Mouse (Mus musculus) kidney, embryonic 16.5 days (tissue): Measurements from ENCODE around the gene Pate4. TPM values are rescaled to one million over a fixed set of nuclear protein-coding genes. Genes with fewer than 3 reads are reported as not detected.

Experiments used
- ATAC-seq: fragments of 200-750 bp; cut with Nextera tagmentation; 2 replicates; pipeline ENCODE4 v1.8.0; 2017; ENCODE audit warnings: moderate TSS enrichment; ENCODE audit not compliant: low FRiP score, low TSS enrichment
- H3K27ac ChIP-seq: fragments of 300-500 bp; sonication (generic); 2 replicates; pipeline ENCODE4 v1.5.1; 2014; ENCODE audit warnings: low read length
- H3K27me3 ChIP-seq: fragments of 300-500 bp; sonication (generic); 2 replicates; pipeline ENCODE4 v1.6.1; 2014; ENCODE audit warnings: low read length, control low read depth, mixed read lengths; ENCODE audit not compliant: insufficient read depth
- H3K36me3 ChIP-seq: fragments of 300-500 bp; sonication (generic); 2 replicates; pipeline ENCODE4 v1.6.1; 2014; ENCODE audit warnings: low read length, control low read depth, mixed read lengths; ENCODE audit not compliant: insufficient read depth
- H3K4me1 ChIP-seq: fragments of 300-500 bp; sonication (generic); 2 replicates; pipeline ENCODE4 v1.6.1; 2014; ENCODE audit warnings: low read length, control low read depth, mixed read lengths; ENCODE audit not compliant: insufficient read depth
- H3K4me2 ChIP-seq: fragments of 300-500 bp; sonication (generic); replicated peaks from 2 replicates; pipeline ENCODE4 v1.6.1; 2014; ENCODE audit warnings: low read depth, low read length
- H3K4me3 ChIP-seq: fragments of 300-500 bp; sonication (generic); 2 replicates; pipeline ENCODE4 v1.5.1; 2014; ENCODE audit warnings: mild to moderate bottlenecking, low read length
- H3K9ac ChIP-seq: fragments of 300-500 bp; sonication (generic); replicated peaks from 2 replicates; pipeline ENCODE4 v1.6.1; 2014; ENCODE audit warnings: low read length
- H3K9me3 ChIP-seq: fragments of 300-500 bp; sonication (generic); 2 replicates; pipeline ENCODE4 v1.6.1; 2016; ENCODE audit warnings: low read length, control low read depth
- WGBS: fragments of 180-500 bp; shearing (Covaris S2); extraction: QIAGEN DNeasy Blood & Tissue Kit; methylation state at CpG from one replicate; pipeline ENCODE4 v1.1.7; 2014; 5-methylcytosine and 5-hydroxymethylcytosine counted together
- polyA plus RNA-seq: library from polyadenylated mRNA; unstranded; fragments of >200 nt; fragmentation: Nextera tagmentation; extraction: Ambion mirVana; gene quantifications from 2 replicates; pipeline ENCODE4 v1.2.1, GENCODE M21; 2015

The Pate4 gene
- polyA plus RNA-seq, 1 experiment from 2014 or later = not detected

- Histone ChIP-seq H3K4me2 (peak within 1 kb of the TSS; percentile 92), H3K9me3 (no peaks in the 10 kb centered on the region), H3K27ac (peak within 1 kb of the TSS; percentile 75), H3K36me3 (peaks cover 28% of the 10 kb centered on the region), H3K4me3 (peak within 1 kb of the TSS; percentile 87), H3K4me1 (peaks cover 17% of the 10 kb centered on the region), H3K9ac (peak within 1 kb of the TSS; percentile 88), H3K27me3 (peaks cover 22% of the 10 kb centered on the region)
- under 1% methylated on average over 85 of the region's 86 CpGs for WGBS
- peak; percentile 98 for ATAC-seq
Observed at GRCm38 (mm10) chr9:35569571-35570534, 41.9 kb downstream of the Pate4 start, which contains the start of the genes Pate2 and Hyls1. Gene Pate2 (plus strand): TSS chr9:35570284. Gene Hyls1 (minus strand): TSS chr9:35570398.

GRCm38 (mm10) chr9:35567995-35568394, 43.7 kb downstream of the Pate4 start:
- Histone ChIP-seq H3K4me1 (peaks cover 12% of the 10 kb centered on the region), H3K4me2 (no peak overlapping the region), H3K27me3 (peaks cover 10% of the 10 kb centered on the region; the same call in 1 of the 2 replicates), H3K4me3 (no peak overlapping the region), H3K9ac (no peak overlapping the region), H3K36me3 (peaks cover 31% of the 10 kb centered on the region), H3K9me3 (no peaks in the 10 kb centered on the region), H3K27ac (no peak overlapping the region)
- ATAC-seq = no peak
- WGBS = 84% methylated on average over 3 of the region's 3 CpGs

- Histone ChIP-seq H3K27ac (no peak overlapping the region), H3K9ac (no peak overlapping the region), H3K36me3 (peaks cover 41% of the 10 kb centered on the region), H3K4me2 (no peak overlapping the region), H3K4me1 (peaks cover 19% of the 10 kb centered on the region), H3K9me3 (no peaks in the 10 kb centered on the region), H3K4me3 (no peak overlapping the region), H3K27me3 (no peaks in the 10 kb centered on the region)
- ATAC-seq = no peak
- WGBS = 90% methylated on average over 5 of the region's 5 CpGs
Observed at GRCm38 (mm10) chr9:35564536-35565240, 47.1 kb downstream of the Pate4 start.

- 91% methylated on average over 6 of the region's 6 CpGs for WGBS
- Histone ChIP-seq H3K4me2 (no peak overlapping the region), H3K4me3 (no peak overlapping the region), H3K27me3 (no peaks in the 10 kb centered on the region), H3K36me3 (peaks cover 30% of the 10 kb centered on the region), H3K9me3 (no peaks in the 10 kb centered on the region), H3K9ac (no peak overlapping the region), H3K4me1 (peaks cover 13% of the 10 kb centered on the region), H3K27ac (no peak overlapping the region)
- ATAC-seq = no peak
Observed at GRCm38 (mm10) chr9:35561583-35561982, 50.2 kb downstream of the Pate4 start.

- no peak overlapping the region for H3K4me3 ChIP-seq
- no peaks in the 10 kb centered on the region for H3K9me3 ChIP-seq
- no peak overlapping the region for H3K9ac ChIP-seq
- H3K4me1 ChIP-seq = peaks cover 13% of the 10 kb centered on the region
- no peak for ATAC-seq
- H3K4me2 ChIP-seq = no peak overlapping the region
- H3K36me3 ChIP-seq = peaks cover 26% of the 10 kb centered on the region
- WGBS = 92% methylated on average over 11 of the region's 11 CpGs
- H3K27ac ChIP-seq = no peak overlapping the region
- H3K27me3 ChIP-seq = no peaks in the 10 kb centered on the region
Observed at GRCm38 (mm10) chr9:35561076-35561475, 50.7 kb downstream of the Pate4 start.

GRCm38 (mm10) chr9:35559009-35559890, 52.5 kb downstream of the Pate4 start:
- Histone ChIP-seq H3K9ac (peak overlapping the region; percentile 77), H3K4me3 (peak overlapping the region; percentile 93), H3K4me2 (peak overlapping the region; percentile 96), H3K27ac (peak overlapping the region; percentile 82), H3K36me3 (peaks cover 10% of the 10 kb centered on the region; the same call in 1 of the 2 replicates), H3K4me1 (peaks cover 13% of the 10 kb centered on the region), H3K27me3 (no peaks in the 10 kb centered on the region), H3K9me3 (no peaks in the 10 kb centered on the region)
- peak; percentile 94 for ATAC-seq
- 1% methylated on average over 31 of the region's 31 CpGs for WGBS

GRCm38 (mm10) chr9:35558257-35559008, 53.3 kb downstream of the Pate4 start, which contains the start of the genes Ddx25 and Pus3:
Gene Ddx25 (minus strand): TSS chr9:35558528.
Gene Pus3 (plus strand): TSS chr9:35558595.
- ATAC-seq = peak; percentile 77
- Histone ChIP-seq H3K36me3 (peaks cover 10% of the 10 kb centered on the region; the same call in 1 of the 2 replicates), H3K9ac (peak within 1 kb of the TSS; percentile 77), H3K9me3 (no peaks in the 10 kb centered on the region), H3K4me3 (peak within 1 kb of the TSS; percentile 93), H3K4me2 (peak within 1 kb of the TSS; percentile 96), H3K27me3 (no peaks in the 10 kb centered on the region), H3K27ac (peak within 1 kb of the TSS; percentile 82), H3K4me1 (peaks cover 13% of the 10 kb centered on the region)
- 1% methylated on average over 55 of the region's 59 CpGs for WGBS
